ENCODE assay signal across 8 mouse cellular contexts in the genomic region with DNA sequence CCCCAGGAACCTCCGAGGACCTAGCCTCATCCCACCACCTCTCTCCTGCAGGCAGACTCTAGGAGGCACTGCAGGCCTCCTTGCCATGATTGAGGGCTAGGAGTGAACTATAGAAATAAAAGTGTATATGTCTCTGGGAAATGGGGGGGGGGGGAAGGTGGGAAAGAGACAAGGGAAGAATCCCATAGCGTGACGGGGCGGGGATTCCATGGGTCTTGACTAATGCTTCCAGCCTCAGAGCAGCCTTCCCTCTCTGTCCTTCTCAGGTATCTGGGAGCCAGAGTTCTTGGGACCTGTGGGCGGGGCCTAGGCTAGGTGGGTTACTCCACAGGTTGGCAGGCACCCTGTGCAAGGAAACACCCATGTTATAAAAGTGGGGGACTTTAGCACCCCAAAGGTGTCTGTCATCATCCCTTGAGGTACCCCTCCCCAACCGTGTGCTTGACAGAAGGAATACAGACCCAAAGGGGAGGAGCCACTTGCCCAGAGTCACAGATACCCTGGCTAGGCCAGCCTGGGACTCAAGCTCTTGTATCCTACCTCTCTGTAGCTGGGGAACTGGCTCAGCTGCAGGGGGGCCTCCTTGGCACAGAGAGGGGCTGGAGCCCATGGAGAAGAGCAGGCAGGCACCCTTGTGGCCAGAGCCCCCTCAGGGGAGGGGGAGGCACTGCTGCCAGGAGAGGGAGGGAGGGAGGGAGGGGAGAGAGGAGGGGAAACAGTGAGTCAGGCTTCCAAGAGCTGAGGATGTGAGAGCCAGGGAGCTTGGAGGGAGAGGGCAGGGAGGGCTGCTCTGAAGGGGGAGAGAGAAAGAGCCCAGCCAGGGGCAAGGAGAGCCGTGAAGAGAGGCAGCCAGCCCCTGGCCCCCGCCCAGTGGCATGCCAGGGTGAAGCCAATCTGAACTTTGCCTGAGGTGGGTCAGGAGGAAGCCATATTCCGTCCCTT. TPM values are rescaled to one million over a fixed set of nuclear protein-coding genes. Genes with fewer than 3 reads are reported as not detected.
A peak's percentile ranks its signal among the peaks of the same experiment; 100 is the strongest.
DNase-seq lines count a peak whose midpoint lies in the region; ATAC-seq and TF ChIP-seq lines count a peak whose summit lies in the region.

No protein-coding gene starts in this region.

- H3K36me3 ChIP-seq in heart, embryonic 11.5 days (ENCODE audit: control insufficient read depth, insufficient read depth, low read length): no peaks in the 10 kb centered on the region
- H3K36me3 ChIP-seq in forebrain, embryonic 12.5 days (replicated peaks): no peaks in the 10 kb centered on the region; the same call in 1 of the 2 replicates
- H3K36me3 ChIP-seq in limb, embryonic 10.5 days: peaks cover 34% of the 10 kb centered on the region
- H3K36me3 ChIP-seq in thymus, adult 2 months (ENCODE audit: control insufficient read depth, insufficient read depth, low read length): no peaks in the 10 kb centered on the region

- no peaks in the 10 kb centered on the region for H3K27me3 ChIP-seq in heart, embryonic 11.5 days (ENCODE audit: control insufficient read depth, insufficient read depth, low read length)
- peaks cover 3% of the 10 kb centered on the region for H3K27me3 ChIP-seq in forebrain, embryonic 12.5 days
- no peaks in the 10 kb centered on the region for H3K27me3 ChIP-seq in limb, embryonic 10.5 days (ENCODE audit: low read depth, poor library complexity, severe bottlenecking)
- H3K27me3 ChIP-seq in thymus, adult 2 months (ENCODE audit: control insufficient read depth, insufficient read depth, low read length): no peaks in the 10 kb centered on the region

- peak overlapping the region; percentile 34 for H3K4me2 ChIP-seq in heart, embryonic 11.5 days
- peak overlapping the region; percentile 26 for H3K4me2 ChIP-seq in forebrain, embryonic 12.5 days

- no peak for ATAC-seq in heart, embryonic 11.5 days (replicated peaks; ENCODE audit: insufficient number of reproducible peaks, low FRiP score, low TSS enrichment)
- ATAC-seq in forebrain, embryonic 12.5 days (ENCODE audit: low FRiP score): no peak
- no peak for ATAC-seq in monocyte, adult 5-6 weeks (replicated peaks; ENCODE audit: insufficient number of reproducible peaks, low FRiP score, low TSS enrichment, poor library complexity, severe bottlenecking)

- H3K4me1 ChIP-seq in heart, embryonic 11.5 days (ENCODE audit: control insufficient read depth, insufficient read depth, low read length): peaks cover 74% of the 10 kb centered on the region
- H3K4me1 ChIP-seq in forebrain, embryonic 12.5 days: peaks cover 83% of the 10 kb centered on the region
- H3K4me1 ChIP-seq in limb, embryonic 10.5 days: peaks cover 88% of the 10 kb centered on the region
- H3K4me1 ChIP-seq in thymus, adult 2 months (replicated peaks; ENCODE audit: control insufficient read depth, insufficient read depth, low read length): peaks cover 51% of the 10 kb centered on the region

- H3K9ac ChIP-seq in heart, embryonic 11.5 days (ENCODE audit: low read depth, low read length): peak overlapping the region; percentile 53; the same call in 1 of the 2 replicates
- H3K9ac ChIP-seq in forebrain, embryonic 12.5 days: peak overlapping the region; percentile 34; the same call in 1 of the 2 replicates

- H3K4me3 ChIP-seq in heart, embryonic 11.5 days (ENCODE audit: low read depth, low read length): 0 out of 2 replicates have a peak overlapping the region, but pooled peaks have one; percentile 9
- 0 out of 2 replicates have a peak overlapping the region, but pooled peaks have one; percentile 7 for H3K4me3 ChIP-seq in forebrain, embryonic 12.5 days (replicated peaks)
- H3K4me3 ChIP-seq in limb, embryonic 10.5 days: peak overlapping the region; percentile 98
- H3K4me3 ChIP-seq in thymus, adult 2 months (ENCODE audit: control insufficient read depth, insufficient read depth, low read length): no peak overlapping the region

- peak overlapping the region; percentile 52 for H3K27ac ChIP-seq in heart, embryonic 11.5 days (ENCODE audit: low read depth, low read length)
- H3K27ac ChIP-seq in forebrain, embryonic 12.5 days: peak overlapping the region; percentile 63
- peak overlapping the region; percentile 66 for H3K27ac ChIP-seq in limb, embryonic 10.5 days
- no peak overlapping the region for H3K27ac ChIP-seq in thymus, adult 2 months (ENCODE audit: control insufficient read depth, insufficient read depth, low read length)

- WGBS in heart, embryonic 11.5 days (ENCODE audit: insufficient replicate concordance): 29% methylated on average over 9 of the region's 9 CpGs
- WGBS in forebrain, embryonic 12.5 days: 35% methylated on average over 9 of the region's 9 CpGs
- 33% methylated on average over 9 of the region's 9 CpGs for WGBS in limb, embryonic 10.5 days
- WGBS in thymus, adult 2 months: 80% methylated on average over 9 of the region's 9 CpGs

- H3K9me3 ChIP-seq in heart, embryonic 11.5 days (replicated peaks; ENCODE audit: control insufficient read depth, low read length): no peaks in the 10 kb centered on the region
- no peaks in the 10 kb centered on the region for H3K9me3 ChIP-seq in forebrain, embryonic 12.5 days
- no peaks in the 10 kb centered on the region for H3K9me3 ChIP-seq in limb, embryonic 10.5 days (replicated peaks)

- no peak for TF ChIP-seq CTCF in thymus, adult 2 months (IDR thresholded peaks at IDR 0.05; ENCODE audit: borderline replicate concordance, control insufficient read depth, extremely low read depth, insufficient read depth, low read length, poor library complexity)

- intact Hi-C loops in heart, postnatal 14 days (cut with DNase I): loop anchor here (10.0 kb wide), 1 partner anchor 99 kb away; no protein-coding TSS in a partner anchor

- DNase-seq in heart, postnatal 14 days: no peak
- DNase-seq in MN1 (ENCODE audit: low spot score): peak; percentile 71
- DNase-seq in limb, embryonic 10.5 days (ENCODE audit: low spot score): no peak
- no peak for DNase-seq in right cerebral cortex, adult 18-20 months
- DNase-seq in thymus, adult 2 months: no peak

- TF ChIP-seq POLR2A in thymus, adult 2 months (IDR thresholded peaks at IDR 0.05; ENCODE audit: control insufficient read depth, extremely low read depth, insufficient read depth, low read length, poor library complexity): no peak

RNA-seq across cellular contexts. Expression of a gene that starts 4.9 kb away (rescaled TPM):
- polyA plus RNA-seq in heart, embryonic 11.5 days (2014; fragmentation: Nextera tagmentation; extraction: Ambion mirVana): 7.0 and 9.1 TPM in 2 replicates
- 10 to 100 TPM; 55.2 to 59.1 TPM for total RNA-seq in heart, postnatal 14 days (2021)
- 7.2 and 8.1 TPM in 2 replicates for polyA plus RNA-seq in forebrain, embryonic 12.5 days (2016; fragmentation: Nextera tagmentation; extraction: Ambion mirVana)
- polyA plus RNA-seq in limb, embryonic 10.5 days (2016; fragmentation: Nextera tagmentation; extraction: Ambion mirVana): 13.0 and 13.8 TPM in 2 replicates
- polyA plus RNA-seq in thymus, adult 2 months (2012; rRNA removed): 59.8 and 78.9 TPM in 2 replicates
- total RNA-seq in monocyte, adult 5-6 weeks (2017): 2.8 to 13.7 TPM (median 3.3 TPM) in 3 replicates

RNA-seq across cellular contexts. Expression of a gene that starts 42.1 kb away (rescaled TPM):
- 0.40 and 0.63 TPM in 2 replicates for polyA plus RNA-seq in heart, embryonic 11.5 days (2014; fragmentation: Nextera tagmentation; extraction: Ambion mirVana)
- total RNA-seq in heart, postnatal 14 days (2021): under 1 TPM; 0.43 to 0.49 TPM
- polyA plus RNA-seq in forebrain, embryonic 12.5 days (2016; fragmentation: Nextera tagmentation; extraction: Ambion mirVana): 0.12 and 0.20 TPM in 2 replicates
- polyA plus RNA-seq in limb, embryonic 10.5 days (2016; fragmentation: Nextera tagmentation; extraction: Ambion mirVana): 0.19 and 0.33 TPM in 2 replicates
- polyA plus RNA-seq in thymus, adult 2 months (2012; rRNA removed): 15.3 and 15.8 TPM in 2 replicates
- total RNA-seq in monocyte, adult 5-6 weeks (2017): 266 TPM in 3 replicates
